Mouse (Mus musculus): ENCODE measurements at regions not wholly inside any gene's neighbourhood (a gene's known extent, or its start where the extent isn't known, plus 50 kb on each side); places are given as distances from the start of the nearest gene placed in this dataset.
"Not testable (repeated sequence)": the region's sequence is repeated elsewhere in the genome, so short reads cannot be mapped to it uniquely, and the experiment has no call there.

DNA sequence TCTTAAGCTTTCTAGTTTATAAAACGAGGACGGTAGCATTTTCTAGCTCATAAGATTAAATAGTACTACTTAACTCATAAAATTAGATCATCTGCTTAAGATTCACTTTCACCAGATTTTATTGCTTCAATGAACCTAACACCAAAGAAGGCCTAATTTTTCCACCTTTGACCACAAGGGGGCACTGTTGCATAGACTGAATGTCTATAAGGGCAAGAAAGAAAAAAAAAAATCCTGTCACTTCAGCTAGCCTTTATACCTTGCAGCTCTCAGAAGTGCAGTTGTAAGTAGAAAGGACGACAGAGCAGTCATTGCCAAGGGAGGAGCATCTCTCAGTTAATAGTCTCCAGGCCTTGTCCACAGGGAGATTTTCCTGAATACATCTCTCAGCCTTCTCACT lies 447.7 kb downstream of the Dad1 start:
- Histone ChIP-seq H3K4me1 (ENCODE audit: control insufficient read depth, insufficient read depth, low read length) (no peaks in the 10 kb centered on the region), H3K4me3 (ENCODE audit: insufficient read depth, low read length) (no peak overlapping the region), H3K27ac (ENCODE audit: insufficient read depth, low read length) (no peak overlapping the region)
- TF ChIP-seq CTCF (IDR thresholded peaks at IDR 0.05; ENCODE audit: extremely low read depth, insufficient read depth, low read length) (no peak), POLR2A (IDR thresholded peaks at IDR 0.05; ENCODE audit: extremely low read depth, insufficient read depth, low read length) (no peak)

DNA sequence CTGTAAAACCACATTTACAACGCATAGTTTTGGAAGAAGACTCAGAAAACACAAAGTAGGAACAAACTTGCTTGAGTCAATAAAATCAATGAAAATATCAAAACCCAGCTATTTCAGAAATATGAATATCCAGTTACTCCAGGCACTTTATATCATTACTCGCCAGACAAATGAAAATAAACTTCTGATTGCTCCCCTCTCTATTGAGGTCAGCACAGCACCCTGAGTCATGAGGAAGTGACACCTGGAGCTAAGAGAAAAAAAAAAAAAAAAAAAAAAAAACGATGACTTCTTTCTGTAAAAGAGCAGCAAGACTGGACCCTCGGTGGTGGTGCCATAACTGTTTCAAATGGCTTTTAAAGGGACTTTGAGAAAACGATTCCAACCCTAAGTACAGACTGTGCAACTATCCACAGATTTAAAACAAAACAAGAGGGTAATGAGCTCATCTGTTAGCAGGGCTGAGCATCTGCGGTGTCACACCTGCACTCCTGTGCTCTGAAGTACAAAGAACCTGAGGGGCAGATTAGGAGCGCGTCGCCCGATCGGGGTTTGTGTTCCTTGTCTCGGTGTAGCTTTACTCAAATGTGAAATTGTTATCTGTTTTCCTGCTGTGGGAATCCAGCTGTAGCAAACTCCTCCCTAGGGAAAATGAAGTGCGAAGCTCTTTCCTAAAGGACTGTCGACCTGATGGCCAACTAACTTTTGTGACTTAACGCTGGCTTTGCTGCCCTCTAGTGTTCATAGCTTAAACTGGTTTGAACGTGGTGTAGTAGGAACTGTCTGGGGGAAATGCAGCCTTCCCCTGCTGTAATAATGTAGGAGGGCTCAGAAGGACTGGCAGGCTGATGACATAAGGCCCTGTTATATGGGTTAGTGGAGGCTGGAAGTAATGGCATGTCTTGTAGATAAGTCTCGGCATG lies 449.9 kb downstream of the Dad1 start:
- H3K27ac ChIP-seq (ENCODE audit: insufficient read depth, low read length): no peak overlapping the region
- no peak overlapping the region for H3K4me3 ChIP-seq (ENCODE audit: insufficient read depth, low read length)
- no peaks in the 10 kb centered on the region for H3K4me1 ChIP-seq (ENCODE audit: control insufficient read depth, insufficient read depth, low read length)
- TF ChIP-seq POLR2A (IDR thresholded peaks at IDR 0.05; ENCODE audit: extremely low read depth, insufficient read depth, low read length): no peak
- peak; percentile 77 for TF ChIP-seq CTCF (IDR thresholded peaks at IDR 0.05; ENCODE audit: extremely low read depth, insufficient read depth, low read length)

DNA sequence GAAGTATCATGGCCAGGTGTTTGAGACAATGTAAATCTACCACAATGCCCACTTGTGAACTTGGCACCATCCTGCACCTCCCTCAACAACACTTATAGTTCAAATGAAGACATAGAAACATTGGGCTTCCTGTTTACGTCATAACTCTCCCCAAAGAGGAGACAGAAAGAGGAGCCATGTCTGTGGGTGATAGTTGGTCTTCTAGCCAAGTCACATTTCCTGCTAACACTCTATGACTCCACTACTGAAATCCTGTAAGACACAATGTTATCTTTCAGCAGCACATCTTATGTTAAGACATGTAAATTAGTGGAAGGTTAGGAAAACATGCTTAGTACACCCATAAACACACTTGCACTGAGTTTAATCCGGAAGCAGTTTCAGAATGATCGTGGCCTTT lies 451.4 kb downstream of the Dad1 start:
- Histone ChIP-seq H3K4me1 (ENCODE audit: control insufficient read depth, insufficient read depth, low read length) (no peaks in the 10 kb centered on the region), H3K27ac (ENCODE audit: insufficient read depth, low read length) (no peak overlapping the region), H3K4me3 (ENCODE audit: insufficient read depth, low read length) (no peak overlapping the region)
- no peak for TF ChIP-seq POLR2A (IDR thresholded peaks at IDR 0.05; ENCODE audit: extremely low read depth, insufficient read depth, low read length)
- TF ChIP-seq CTCF (IDR thresholded peaks at IDR 0.05; ENCODE audit: extremely low read depth, insufficient read depth, low read length): no peak

DNA sequence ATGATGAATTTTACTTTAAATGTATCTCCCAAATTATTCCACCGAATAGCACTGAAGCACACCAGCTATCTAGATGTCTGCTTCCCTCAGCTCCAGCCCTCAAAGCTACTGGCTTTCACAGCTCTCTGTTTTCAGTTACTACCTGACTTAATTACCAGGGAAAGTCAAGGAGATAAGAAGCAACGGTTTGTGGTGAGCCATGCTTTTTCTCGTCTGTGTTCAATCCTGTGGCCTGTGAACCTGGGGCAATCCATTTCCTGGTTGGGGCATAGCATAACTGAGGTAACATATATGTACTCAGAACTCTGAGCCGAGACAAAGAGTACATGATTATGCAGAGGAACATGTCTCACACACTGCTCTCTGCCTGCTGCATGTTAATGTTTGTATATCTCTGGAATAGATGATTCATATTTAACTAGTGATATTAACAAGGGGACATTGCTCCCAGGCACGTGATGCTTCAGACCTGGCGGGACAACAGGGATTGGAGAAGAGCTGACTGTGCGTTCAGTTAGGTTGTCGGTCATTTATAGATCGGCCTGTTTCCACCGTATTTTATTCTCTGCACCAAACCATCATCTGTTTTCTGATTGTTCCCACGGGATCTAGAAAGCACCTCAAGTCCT lies 453.3 kb downstream of the Dad1 start:
- H3K27ac ChIP-seq (ENCODE audit: insufficient read depth, low read length): no peak overlapping the region
- TF ChIP-seq CTCF (IDR thresholded peaks at IDR 0.05; ENCODE audit: extremely low read depth, insufficient read depth, low read length) (no peak), POLR2A (IDR thresholded peaks at IDR 0.05; ENCODE audit: extremely low read depth, insufficient read depth, low read length) (no peak)

DNA sequence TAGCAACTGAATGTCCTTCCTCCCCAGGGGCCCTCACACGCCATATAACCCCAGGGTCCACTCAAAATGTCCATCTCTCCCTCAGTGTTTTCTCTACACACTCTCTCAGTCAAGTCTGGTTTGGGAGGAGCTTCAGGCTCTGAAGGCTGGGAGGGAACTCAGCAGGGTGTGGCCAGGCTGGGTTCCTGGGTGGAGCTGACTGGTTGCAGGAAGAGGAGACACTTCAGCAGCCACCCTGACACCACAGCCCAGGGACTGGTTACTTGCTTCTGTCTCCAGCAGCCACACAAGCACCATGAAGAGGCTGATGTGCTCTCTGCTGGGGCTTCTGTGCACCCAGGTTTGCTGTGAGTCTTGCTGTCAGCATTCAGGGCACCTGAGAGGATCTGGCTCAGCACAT lies 458.7 kb downstream of the Dad1 start:
- not testable (repeated sequence) for H3K4me3 ChIP-seq (ENCODE audit: insufficient read depth, low read length); H3K27ac ChIP-seq (ENCODE audit: insufficient read depth, low read length); H3K4me1 ChIP-seq (ENCODE audit: control insufficient read depth, insufficient read depth, low read length)

More for the DNA sequence above, 453.3 kb downstream of the Dad1 start:
- Histone ChIP-seq H3K4me1 (ENCODE audit: control insufficient read depth, insufficient read depth, low read length) (no peaks in the 10 kb centered on the region), H3K4me3 (ENCODE audit: insufficient read depth, low read length) (no peak overlapping the region)

DNA sequence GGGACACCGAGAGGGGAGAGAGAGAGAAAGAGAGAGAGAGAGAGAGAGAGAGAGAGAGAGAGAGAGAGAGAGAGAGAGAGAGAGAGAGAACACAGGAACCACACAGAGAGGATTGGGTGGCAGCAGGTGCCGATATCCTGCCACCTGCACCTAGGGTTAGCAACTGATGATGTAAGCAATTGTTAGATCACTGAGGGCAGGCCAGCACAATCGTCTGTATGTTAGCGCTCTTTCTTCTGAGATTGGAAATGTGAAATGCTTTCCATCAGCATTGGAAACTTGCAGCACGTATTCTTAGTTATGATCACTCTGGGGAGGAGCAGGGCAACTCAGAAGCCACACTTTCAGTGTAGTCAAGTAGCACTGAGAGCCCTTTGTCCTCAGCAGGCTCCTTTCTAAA lies 459.4 kb downstream of the Dad1 start:
- Histone ChIP-seq H3K4me1 (ENCODE audit: control insufficient read depth, insufficient read depth, low read length) (no peaks in the 10 kb centered on the region), H3K4me3 (ENCODE audit: insufficient read depth, low read length) (no peak overlapping the region)

DNA sequence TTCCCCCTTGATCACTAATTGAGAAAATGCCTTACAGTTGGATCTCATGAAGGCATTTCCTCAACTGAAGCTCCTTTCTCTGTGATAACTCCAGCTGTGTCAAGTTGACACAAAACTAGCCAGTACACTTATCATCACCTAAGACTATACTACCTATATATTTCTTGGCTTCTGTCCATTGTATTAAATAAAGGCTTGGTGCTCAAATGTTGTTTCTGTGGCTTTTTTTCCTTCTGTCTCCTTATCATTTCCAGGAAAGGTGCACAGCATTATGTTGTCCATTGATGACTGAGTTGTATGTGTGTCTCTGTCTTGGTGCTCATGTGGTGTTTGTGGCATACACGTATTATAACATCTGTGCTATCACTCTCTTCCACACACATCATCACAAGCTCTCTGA lies 461.5 kb downstream of the Dad1 start:
- H3K27ac ChIP-seq (ENCODE audit: insufficient read depth, low read length); H3K4me1 ChIP-seq (ENCODE audit: control insufficient read depth, insufficient read depth, low read length); H3K4me3 ChIP-seq (ENCODE audit: insufficient read depth, low read length): not testable (repeated sequence)

More for the DNA sequence above, 459.4 kb downstream of the Dad1 start:
- no peak overlapping the region for H3K27ac ChIP-seq (ENCODE audit: insufficient read depth, low read length)
- TF ChIP-seq CTCF (IDR thresholded peaks at IDR 0.05; ENCODE audit: extremely low read depth, insufficient read depth, low read length) (no peak), POLR2A (IDR thresholded peaks at IDR 0.05; ENCODE audit: extremely low read depth, insufficient read depth, low read length) (no peak)

DNA sequence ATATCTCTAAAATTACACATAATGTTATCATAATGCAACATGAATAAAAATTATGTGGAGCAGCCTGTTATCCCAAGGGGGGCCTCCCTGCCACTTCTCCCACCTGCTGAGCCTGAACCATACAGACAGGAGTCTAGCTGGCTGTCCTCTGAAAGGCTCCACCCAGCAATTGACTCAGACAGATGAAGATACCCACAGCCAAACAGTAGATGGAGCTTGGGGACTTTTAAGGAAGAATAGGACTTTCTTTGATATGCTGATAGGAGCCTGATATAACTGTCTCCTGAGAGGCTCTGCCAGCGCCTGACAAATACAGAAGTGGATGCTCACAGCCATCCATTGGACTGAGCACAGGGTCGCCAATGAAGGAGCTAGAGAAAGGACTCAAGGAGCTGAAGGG lies 468.4 kb downstream of the Dad1 start:
- H3K4me3 ChIP-seq (ENCODE audit: insufficient read depth, low read length); H3K4me1 ChIP-seq (ENCODE audit: control insufficient read depth, insufficient read depth, low read length): not testable (repeated sequence)

DNA sequence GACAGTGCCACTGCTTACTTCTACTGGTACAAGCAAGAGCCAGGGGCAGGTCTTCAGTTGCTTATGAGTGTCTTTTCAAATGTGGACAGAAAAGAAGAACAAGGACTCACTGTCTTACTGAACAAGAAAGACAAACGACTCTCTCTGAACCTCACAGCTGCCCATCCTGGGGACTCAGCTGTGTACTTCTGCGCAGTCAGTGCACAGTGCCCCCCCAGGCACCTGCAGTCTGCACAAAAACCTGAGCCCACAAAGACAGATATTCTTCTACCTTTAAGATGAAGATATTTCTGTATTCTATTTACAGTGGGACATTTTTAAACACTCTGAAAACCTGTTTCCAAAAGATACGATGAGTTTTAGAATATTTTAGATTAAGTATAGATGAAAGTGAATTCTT lies 476.5 kb downstream of the Dad1 start:
- no peaks in the 10 kb centered on the region for H3K4me1 ChIP-seq (ENCODE audit: control insufficient read depth, insufficient read depth, low read length)
- TF ChIP-seq CTCF (IDR thresholded peaks at IDR 0.05; ENCODE audit: extremely low read depth, insufficient read depth, low read length): no peak
- TF ChIP-seq POLR2A (IDR thresholded peaks at IDR 0.05; ENCODE audit: extremely low read depth, insufficient read depth, low read length): no peak
- no peak overlapping the region for H3K27ac ChIP-seq (ENCODE audit: insufficient read depth, low read length)
- no peak overlapping the region for H3K4me3 ChIP-seq (ENCODE audit: insufficient read depth, low read length)

More for the DNA sequence above, 468.4 kb downstream of the Dad1 start:
- H3K27ac ChIP-seq (ENCODE audit: insufficient read depth, low read length): not testable (repeated sequence)

DNA sequence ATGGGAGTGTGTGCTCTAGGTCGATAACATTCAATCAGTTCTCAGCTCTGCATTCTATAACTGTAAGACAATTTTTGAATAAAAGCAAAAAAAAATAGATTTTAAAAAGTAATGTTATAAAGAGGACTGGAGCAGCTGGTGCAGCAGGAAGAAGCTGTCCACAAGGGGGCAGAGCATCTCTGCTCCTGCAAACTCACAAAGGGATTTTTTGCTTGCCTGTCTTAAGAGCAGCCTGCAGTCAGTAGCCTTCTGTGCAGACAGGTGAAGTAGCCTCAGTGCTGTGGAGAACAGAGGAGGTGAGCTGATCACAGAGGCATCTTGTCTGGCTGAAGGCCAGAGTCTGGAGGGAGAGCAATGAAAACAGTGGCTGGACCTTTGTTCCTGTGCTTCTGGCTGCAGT lies 477.2 kb downstream of the Dad1 start:
- H3K27ac ChIP-seq (ENCODE audit: insufficient read depth, low read length); H3K4me1 ChIP-seq (ENCODE audit: control insufficient read depth, insufficient read depth, low read length); H3K4me3 ChIP-seq (ENCODE audit: insufficient read depth, low read length): not testable (repeated sequence)
- TF ChIP-seq CTCF (IDR thresholded peaks at IDR 0.05; ENCODE audit: extremely low read depth, insufficient read depth, low read length): peak; percentile 40; the same call in 1 of the 2 replicates

DNA sequence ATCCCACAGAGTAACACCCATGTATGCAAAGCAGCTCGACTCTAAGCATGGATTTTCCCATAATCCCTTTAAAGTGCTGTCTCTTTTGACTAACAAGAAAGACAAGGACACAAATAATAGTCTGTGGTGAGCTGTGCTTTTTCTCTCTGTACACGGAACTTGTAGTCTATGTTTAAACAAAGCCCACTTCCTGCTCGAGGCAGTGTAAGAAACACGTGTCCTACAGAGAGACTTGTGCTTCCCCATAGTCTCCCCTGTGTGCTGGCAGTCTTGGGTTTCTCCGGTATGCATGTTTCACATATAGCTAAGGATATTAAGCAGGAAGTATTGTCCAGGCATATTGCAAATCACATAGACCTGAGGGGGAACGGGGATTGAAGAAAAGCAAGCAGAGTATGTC lies 487.4 kb downstream of the Dad1 start:
- H3K4me1 ChIP-seq (ENCODE audit: control insufficient read depth, insufficient read depth, low read length); H3K4me3 ChIP-seq (ENCODE audit: insufficient read depth, low read length); H3K27ac ChIP-seq (ENCODE audit: insufficient read depth, low read length): not testable (repeated sequence)

DNA sequence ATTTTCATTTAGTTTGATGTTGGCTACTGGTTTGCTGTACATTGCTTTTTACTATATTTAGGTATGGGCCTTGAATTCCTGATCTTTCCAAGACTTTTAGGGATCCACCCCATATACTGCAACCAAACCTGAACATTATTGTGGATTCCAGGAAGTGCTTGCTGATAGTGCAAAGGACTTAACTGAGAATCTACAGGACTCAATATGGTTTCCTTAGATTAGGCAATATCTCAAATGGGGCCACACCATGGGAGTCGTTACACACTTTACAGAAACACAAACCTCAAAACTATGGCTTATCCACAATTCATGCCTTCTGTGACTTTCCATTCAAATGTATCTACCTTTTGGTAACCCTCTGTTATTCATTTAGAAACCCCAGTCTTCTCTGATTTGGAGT lies 488.0 kb downstream of the Dad1 start:
- not testable (repeated sequence) for H3K27ac ChIP-seq (ENCODE audit: insufficient read depth, low read length); H3K4me1 ChIP-seq (ENCODE audit: control insufficient read depth, insufficient read depth, low read length); H3K4me3 ChIP-seq (ENCODE audit: insufficient read depth, low read length)

DNA sequence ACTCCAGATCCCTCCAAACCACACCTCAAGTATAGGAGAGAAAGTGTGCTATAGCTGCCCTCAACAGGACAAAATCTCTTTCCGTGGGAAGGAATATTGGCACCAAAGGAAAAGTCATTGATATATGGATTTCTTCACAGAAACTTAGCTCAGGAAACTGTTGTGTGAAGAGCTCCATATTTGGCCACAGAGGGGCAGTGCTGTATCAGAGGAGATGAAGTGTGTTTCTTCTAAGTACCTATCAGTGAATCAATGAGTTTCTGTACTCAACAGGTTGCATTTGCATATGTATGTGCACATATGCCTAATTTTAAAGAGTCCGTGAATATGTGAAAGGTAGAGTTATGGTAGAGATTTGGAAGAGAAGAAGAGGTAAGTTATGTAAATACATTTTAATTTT lies 493.3 kb downstream of the Dad1 start:
- H3K4me3 ChIP-seq (ENCODE audit: insufficient read depth, low read length); H3K4me1 ChIP-seq (ENCODE audit: control insufficient read depth, insufficient read depth, low read length); H3K27ac ChIP-seq (ENCODE audit: insufficient read depth, low read length): not testable (repeated sequence)

DNA sequence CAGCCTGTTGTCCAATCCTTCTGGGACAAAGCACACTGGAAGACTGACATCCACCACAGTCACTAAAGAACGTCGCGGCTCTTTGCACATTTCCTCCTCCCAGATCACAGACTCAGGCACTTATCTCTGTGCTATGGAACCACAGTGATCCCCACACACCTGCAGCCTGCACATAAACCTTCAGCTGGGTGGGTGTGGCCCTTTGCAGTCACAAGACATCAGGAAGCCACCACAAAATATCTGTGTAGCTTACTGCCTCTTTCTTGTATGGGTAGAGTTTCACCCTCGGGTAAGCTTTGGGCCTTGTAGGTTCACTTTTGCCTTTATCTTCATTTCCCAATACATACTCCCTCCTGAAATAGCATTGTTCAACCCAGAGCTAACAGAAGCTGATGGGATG lies 496.1 kb downstream of the Dad1 start:
- not testable (repeated sequence) for H3K4me3 ChIP-seq (ENCODE audit: insufficient read depth, low read length); H3K27ac ChIP-seq (ENCODE audit: insufficient read depth, low read length); H3K4me1 ChIP-seq (ENCODE audit: control insufficient read depth, insufficient read depth, low read length)

DNA sequence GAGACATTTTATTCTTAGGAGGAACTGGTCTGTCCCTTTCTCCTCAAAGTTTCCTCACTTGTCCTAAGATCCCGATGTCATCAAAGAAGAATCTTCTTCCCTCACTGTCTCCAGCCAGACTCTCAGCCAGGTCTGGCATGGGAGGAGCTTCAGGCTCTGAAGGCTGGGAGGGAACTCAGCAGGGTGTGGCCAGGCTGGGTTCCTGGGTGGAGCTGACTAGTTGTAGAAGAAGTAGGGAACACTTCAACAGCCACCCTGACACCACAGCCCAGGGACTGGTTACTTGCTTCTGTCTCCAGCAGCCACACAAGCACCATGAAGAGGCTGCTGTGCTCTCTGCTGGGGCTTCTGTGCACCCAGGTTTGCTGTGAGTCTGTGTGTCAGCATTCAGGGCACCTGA lies 496.8 kb downstream of the Dad1 start:
- not testable (repeated sequence) for H3K4me3 ChIP-seq (ENCODE audit: insufficient read depth, low read length); H3K4me1 ChIP-seq (ENCODE audit: control insufficient read depth, insufficient read depth, low read length); H3K27ac ChIP-seq (ENCODE audit: insufficient read depth, low read length)
